Mouse (Mus musculus) megakaryocyte, embryonic 14.5 days (primary cell): Measurements from ENCODE around the gene Capn1. TPM values are rescaled to one million over a fixed set of nuclear protein-coding genes. Genes with fewer than 3 reads are reported as not detected.

Experiments
- H3K27me3 ChIP-seq: replicated peaks from 2 replicates; pipeline ENCODE3; 2012; ENCODE audit warnings: inconsistent platforms
- H3K36me3 ChIP-seq: replicated peaks from 2 replicates; pipeline ENCODE3; 2012; ENCODE audit warnings: low read length, inconsistent platforms, mixed read lengths
- H3K4me1 ChIP-seq: 2 replicates; pipeline ENCODE4 v1.6.1; 2012; ENCODE audit warnings: inconsistent platforms
- H3K4me3 ChIP-seq: replicated peaks from 2 replicates; pipeline ENCODE3; 2012; ENCODE audit warnings: moderate library complexity, mild to moderate bottlenecking, inconsistent platforms
- H3K9me3 ChIP-seq: 2 replicates; pipeline ENCODE4 v1.6.1; 2012; ENCODE audit warnings: inconsistent platforms
- FLI1 ChIP-seq: IDR thresholded peaks from 2 replicates; pipeline ENCODE4 v1.6.1; 2012; ENCODE audit warnings: low read length, inconsistent platforms, mixed read lengths
- GATA1 ChIP-seq: IDR thresholded peaks from 3 replicates; pipeline ENCODE4 v1.6.1; 2012; ENCODE audit warnings: mixed read lengths, low read length, inconsistent platforms, borderline replicate concordance
- polyA plus RNA-seq: library from polyadenylated mRNA; stranded (reverse); fragments of >175 nt; gene quantifications from 2 replicates; pipeline ENCODE4 v1.2.3, GENCODE M21; 2012; ENCODE audit warnings: low replicate concordance; ENCODE audit not compliant: insufficient read depth

The Capn1 gene
- polyA plus RNA-seq, 1 experiment: 66.2 TPM

- Histone ChIP-seq H3K4me1 (peaks cover 34% of the 10 kb centered on the region), H3K4me3 (no peak overlapping the region), H3K36me3 (peaks cover 92% of the 10 kb centered on the region), H3K9me3 (no peaks in the 10 kb centered on the region), H3K27me3 (no peaks in the 10 kb centered on the region)
- TF ChIP-seq GATA1: no peak
- no peak for TF ChIP-seq FLI1
Measured at GRCm38 (mm10) chr19:5955704-5956670, 59.7 kb downstream of the Capn1 start.

- no peaks in the 10 kb centered on the region for H3K27me3 ChIP-seq
- peaks cover 95% of the 10 kb centered on the region for H3K36me3 ChIP-seq
- peaks cover 32% of the 10 kb centered on the region for H3K4me1 ChIP-seq
- no peaks in the 10 kb centered on the region for H3K9me3 ChIP-seq
- no peak overlapping the region for H3K4me3 ChIP-seq
- no peak for TF ChIP-seq FLI1
- no peak for TF ChIP-seq GATA1
Measured at GRCm38 (mm10) chr19:5954936-5955335, 60.8 kb downstream of the Capn1 start.

GRCm38 (mm10) chr19:5954031-5954710, 61.5 kb downstream of the Capn1 start:
- Histone ChIP-seq H3K36me3 (peaks cover 98% of the 10 kb centered on the region), H3K27me3 (no peaks in the 10 kb centered on the region), H3K4me3 (no peak overlapping the region), H3K4me1 (peaks cover 33% of the 10 kb centered on the region), H3K9me3 (no peaks in the 10 kb centered on the region)
- TF ChIP-seq GATA1 (no peak), FLI1 (no peak)

- H3K27me3 ChIP-seq: no peaks in the 10 kb centered on the region
- peaks cover 98% of the 10 kb centered on the region for H3K36me3 ChIP-seq
- TF ChIP-seq GATA1: no peak
- peaks cover 33% of the 10 kb centered on the region for H3K4me1 ChIP-seq
- no peak overlapping the region for H3K4me3 ChIP-seq
- no peaks in the 10 kb centered on the region for H3K9me3 ChIP-seq
Measured at GRCm38 (mm10) chr19:5953201-5953770, 62.4 kb downstream of the Capn1 start.

GRCm38 (mm10) chr19:5952071-5952691, 63.5 kb downstream of the Capn1 start:
- peaks cover 98% of the 10 kb centered on the region for H3K36me3 ChIP-seq
- H3K27me3 ChIP-seq: no peaks in the 10 kb centered on the region
- no peak overlapping the region for H3K4me3 ChIP-seq
- peaks cover 33% of the 10 kb centered on the region for H3K4me1 ChIP-seq
- TF ChIP-seq GATA1 (no peak), FLI1 (no peak)
- no peaks in the 10 kb centered on the region for H3K9me3 ChIP-seq

- H3K4me3 ChIP-seq: no peak overlapping the region
- TF ChIP-seq GATA1 (no peak), FLI1 (no peak)
- H3K4me1 ChIP-seq: peaks cover 33% of the 10 kb centered on the region
- H3K9me3 ChIP-seq: no peaks in the 10 kb centered on the region
- no peaks in the 10 kb centered on the region for H3K27me3 ChIP-seq
- H3K36me3 ChIP-seq: peaks cover 95% of the 10 kb centered on the region
Measured at GRCm38 (mm10) chr19:5951631-5952030, 64.1 kb downstream of the Capn1 start.

- TF ChIP-seq FLI1: no peak
- TF ChIP-seq GATA1: no peak
- Histone ChIP-seq H3K9me3 (no peaks in the 10 kb centered on the region), H3K4me1 (peaks cover 38% of the 10 kb centered on the region), H3K4me3 (no peak overlapping the region), H3K36me3 (peaks cover 97% of the 10 kb centered on the region), H3K27me3 (no peaks in the 10 kb centered on the region)
Measured at GRCm38 (mm10) chr19:5950218-5950617, 65.5 kb downstream of the Capn1 start.

- no peaks in the 10 kb centered on the region for H3K27me3 ChIP-seq
- no peaks in the 10 kb centered on the region for H3K9me3 ChIP-seq
- TF ChIP-seq FLI1: no peak
- TF ChIP-seq GATA1: no peak
- H3K4me3 ChIP-seq: no peak overlapping the region
- H3K36me3 ChIP-seq: peaks cover 96% of the 10 kb centered on the region
- peaks cover 46% of the 10 kb centered on the region for H3K4me1 ChIP-seq
Measured at GRCm38 (mm10) chr19:5945891-5946290, 69.8 kb downstream of the Capn1 start.

- Histone ChIP-seq H3K4me3 (peak overlapping the region; percentile 48), H3K9me3 (no peaks in the 10 kb centered on the region), H3K27me3 (no peaks in the 10 kb centered on the region), H3K36me3 (peaks cover 96% of the 10 kb centered on the region), H3K4me1 (peaks cover 49% of the 10 kb centered on the region)
- no peak for TF ChIP-seq FLI1
- TF ChIP-seq GATA1: no peak
Measured at GRCm38 (mm10) chr19:5945027-5945426, 70.7 kb downstream of the Capn1 start.
